Mouse (Mus musculus) urinary bladder, postnatal 10 days (tissue): Measurements from ENCODE around the gene Maip1.

Experiments used
- DNase-seq: peaks from one replicate; pipeline ENCODE4 v3.0.0; 2022; ENCODE audit warnings: low spot score

The Maip1 gene

GRCm38 (mm10) chr1:57428368-57429308 lies 22.5 kb downstream of the Maip1 start:
- DNase-seq, result peak; percentile 66

- DNase-seq, result no peak
Observed at GRCm38 (mm10) chr1:57429786-57430483, 23.8 kb downstream of the Maip1 start.

GRCm38 (mm10) chr1:57433141-57433540 lies 27.0 kb downstream of the Maip1 start:
- no peak for DNase-seq

- no peak for DNase-seq
Observed at GRCm38 (mm10) chr1:57436408-57436807, 30.3 kb downstream of the Maip1 start.

GRCm38 (mm10) chr1:57436954-57437353 lies 30.8 kb downstream of the Maip1 start:
- DNase-seq, result no peak

GRCm38 (mm10) chr1:57439026-57439425 lies 32.9 kb downstream of the Maip1 start:
- DNase-seq, result no peak

GRCm38 (mm10) chr1:57440771-57441170 lies 34.6 kb downstream of the Maip1 start:
- no peak for DNase-seq

- DNase-seq, result no peak
Observed at GRCm38 (mm10) chr1:57445679-57446078, 39.6 kb downstream of the Maip1 start.

- no peak for DNase-seq
Observed at GRCm38 (mm10) chr1:57450241-57450640, 44.1 kb downstream of the Maip1 start.

- DNase-seq, result no peak
Observed at GRCm38 (mm10) chr1:57460305-57460940, 54.3 kb downstream of the Maip1 start.
